Mouse (Mus musculus) bone marrow macrophage, adult 2 months (primary cell): ENCODE results near the gene Eps15. TPM values are rescaled to one million over a fixed set of nuclear protein-coding genes. Genes with fewer than 3 reads are reported as not detected.

Experiments
- H3K27ac ChIP-seq: 2 replicates; pipeline ENCODE4 v1.5.1; 2012; ENCODE audit warnings: low read depth, low read length; ENCODE audit not compliant: insufficient read depth
- H3K4me1 ChIP-seq: 2 replicates; pipeline ENCODE4 v1.6.1; 2012; ENCODE audit warnings: low read length; ENCODE audit not compliant: control insufficient read depth, insufficient read depth
- H3K4me3 ChIP-seq: 2 replicates; pipeline ENCODE4 v1.5.1; 2012; ENCODE audit warnings: mild to moderate bottlenecking, low read length, moderate library complexity; ENCODE audit not compliant: insufficient read depth
- CTCF ChIP-seq: IDR thresholded peaks from 2 replicates; pipeline ENCODE4 v1.5.1; 2012; ENCODE audit warnings: low read depth, mild to moderate bottlenecking, low read length, moderate library complexity
- POLR2A ChIP-seq: IDR thresholded peaks from 2 replicates; pipeline ENCODE4 v1.6.1; 2012; ENCODE audit warnings: mild to moderate bottlenecking, low read depth, low read length, borderline replicate concordance
- polyA plus RNA-seq: library from polyadenylated mRNA; stranded (reverse); fragments of >200 nt; gene quantifications from 2 replicates; pipeline ENCODE4 v1.2.4, GENCODE M21; 2012; ENCODE audit not compliant: missing spikeins, insufficient read depth, insufficient read length

Gene Eps15
- polyA plus RNA-seq, 1 experiment = 156 TPM

GRCm38 (mm10) chr4:109251605-109252004 is 28.5 kb upstream of the Eps15 start:
- H3K27ac ChIP-seq = no peak overlapping the region
- TF ChIP-seq CTCF = peak; percentile 54
- no peak for TF ChIP-seq POLR2A

DNA sequence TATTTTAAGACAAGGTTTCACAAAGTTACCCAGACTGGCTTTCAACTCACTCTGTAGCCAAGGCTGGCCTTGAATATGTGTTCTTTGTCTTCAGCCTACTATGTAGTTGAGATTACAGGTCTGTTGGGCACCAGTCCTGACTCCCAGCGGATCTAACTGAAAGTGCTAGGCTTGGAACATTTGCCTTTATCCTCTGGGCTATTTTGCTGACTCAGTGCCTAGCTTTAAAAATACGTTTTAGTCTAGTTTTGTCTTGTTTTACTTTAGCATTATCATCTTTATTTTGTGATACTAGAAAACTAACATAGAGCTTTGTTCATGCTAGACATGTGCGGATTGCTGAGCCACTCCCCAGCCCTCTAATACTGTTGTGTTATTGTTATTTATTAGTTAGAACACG is 27.9 kb upstream of the Eps15 start:
- Histone ChIP-seq H3K4me3 (no peak overlapping the region), H3K4me1 (peaks cover 29% of the 10 kb centered on the region), H3K27ac (no peak overlapping the region)
- TF ChIP-seq POLR2A = no peak
- TF ChIP-seq CTCF = no peak

More at GRCm38 (mm10) chr4:109251605-109252004, 28.5 kb upstream of the Eps15 start:
- peaks cover 23% of the 10 kb centered on the region for H3K4me1 ChIP-seq
- no peak overlapping the region for H3K4me3 ChIP-seq

GRCm38 (mm10) chr4:109253664-109254151 is 26.4 kb upstream of the Eps15 start:
- TF ChIP-seq POLR2A (no peak), CTCF (no peak)
- Histone ChIP-seq H3K4me1 (peaks cover 32% of the 10 kb centered on the region), H3K4me3 (no peak overlapping the region), H3K27ac (no peak overlapping the region)

GRCm38 (mm10) chr4:109254511-109254910 is 25.6 kb upstream of the Eps15 start:
- TF ChIP-seq CTCF = no peak
- no peak for TF ChIP-seq POLR2A
- Histone ChIP-seq H3K4me3 (no peak overlapping the region), H3K4me1 (peaks cover 32% of the 10 kb centered on the region), H3K27ac (no peak overlapping the region)

DNA sequence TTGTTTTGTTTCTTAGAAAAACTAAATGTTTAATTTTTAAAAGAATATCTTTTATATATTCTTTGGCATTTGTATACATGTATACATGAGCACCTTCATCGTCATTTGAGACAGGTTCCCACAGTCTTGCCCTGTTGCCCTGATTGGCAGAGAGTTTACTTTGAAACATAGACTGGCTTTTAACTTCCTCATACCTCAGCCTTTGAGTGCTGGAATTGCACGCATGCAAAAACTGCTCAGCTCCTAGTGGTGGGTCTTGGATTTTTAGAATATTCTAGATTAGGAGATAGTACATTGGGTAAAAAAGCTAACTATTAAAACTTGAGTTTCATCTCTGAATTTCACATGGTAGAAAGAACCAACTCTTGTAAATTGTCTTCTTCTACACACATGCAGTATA is 24.7 kb upstream of the Eps15 start:
- Histone ChIP-seq H3K27ac (peak overlapping the region; percentile 79), H3K4me3 (no peak overlapping the region), H3K4me1 (peaks cover 32% of the 10 kb centered on the region)
- TF ChIP-seq POLR2A = no peak
- no peak for TF ChIP-seq CTCF

DNA sequence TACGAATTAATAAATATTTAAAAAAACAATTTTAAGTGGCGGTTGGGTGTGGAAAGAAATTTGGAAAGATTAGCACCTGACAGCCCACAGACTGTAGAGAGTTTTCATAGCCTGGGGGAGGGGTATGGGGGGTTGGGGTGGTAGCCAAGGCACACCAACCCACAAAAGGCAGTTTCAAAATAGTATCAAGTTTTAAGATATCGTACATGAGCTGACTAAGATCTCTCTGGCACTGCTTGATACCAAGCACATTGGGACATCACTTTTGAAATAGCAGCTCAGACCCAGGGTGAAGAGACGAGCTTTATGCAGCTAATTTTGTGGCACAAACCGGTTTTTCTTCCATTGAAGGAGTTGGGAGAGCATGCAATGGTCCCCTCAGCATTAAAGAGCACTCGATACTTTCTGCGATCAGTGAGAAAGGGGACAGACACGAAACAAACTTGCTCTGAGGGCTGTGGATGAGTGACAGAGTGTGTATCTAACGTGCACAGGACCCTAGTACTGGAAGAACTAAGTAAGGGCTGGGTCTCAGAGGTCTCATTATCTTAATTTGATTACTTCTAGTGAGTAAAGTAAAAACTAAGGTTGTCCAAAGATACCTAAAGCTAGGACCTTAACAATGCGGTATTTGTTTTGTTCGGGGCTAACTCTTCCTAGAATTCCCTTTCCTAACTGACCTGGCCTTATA is 24.2 kb upstream of the Eps15 start:
- TF ChIP-seq POLR2A (no peak), CTCF (no peak)
- Histone ChIP-seq H3K27ac (no peak overlapping the region), H3K4me3 (no peak overlapping the region), H3K4me1 (peaks cover 32% of the 10 kb centered on the region)

GRCm38 (mm10) chr4:109256791-109257190 is 23.3 kb upstream of the Eps15 start:
- Histone ChIP-seq H3K27ac (peak overlapping the region; percentile 44), H3K4me1 (peaks cover 30% of the 10 kb centered on the region), H3K4me3 (no peak overlapping the region)
- TF ChIP-seq POLR2A (no peak), CTCF (no peak)

GRCm38 (mm10) chr4:109257639-109258038 is 22.4 kb upstream of the Eps15 start:
- peaks cover 27% of the 10 kb centered on the region for H3K4me1 ChIP-seq
- peak overlapping the region; percentile 57 for H3K27ac ChIP-seq
- no peak for TF ChIP-seq POLR2A
- no peak for TF ChIP-seq CTCF
- H3K4me3 ChIP-seq = no peak overlapping the region

- TF ChIP-seq POLR2A (no peak), CTCF (no peak)
- Histone ChIP-seq H3K27ac (no peak overlapping the region), H3K4me3 (no peak overlapping the region), H3K4me1 (peaks cover 4% of the 10 kb centered on the region)
Observed at GRCm38 (mm10) chr4:109262068-109262467, 18.0 kb upstream of the Eps15 start.

GRCm38 (mm10) chr4:109266056-109266455 is 14.0 kb upstream of the Eps15 start:
- H3K27ac ChIP-seq = no peak overlapping the region

More at GRCm38 (mm10) chr4:109266056-109266455, 14.0 kb upstream of the Eps15 start:
- Histone ChIP-seq H3K4me3 (no peak overlapping the region), H3K4me1 (peaks cover 3% of the 10 kb centered on the region; the same call in 1 of the 2 replicates)
- TF ChIP-seq CTCF (no peak), POLR2A (no peak)
